Mouse (Mus musculus) liver, embryonic 14.5 days (tissue): Measurements from ENCODE around the gene Adipor1. TPM values are rescaled to one million over a fixed set of nuclear protein-coding genes. Genes with fewer than 3 reads are reported as not detected.
A peak's percentile ranks its signal among the peaks of the same experiment; 100 is the strongest.

ENCODE experiments used
- ATAC-seq: fragments of 200-750 bp; cut with Nextera tagmentation; 2 replicates; pipeline ENCODE4 v1.8.0; 2017; ENCODE audit warnings: moderate number of reproducible peaks, mild to moderate bottlenecking, moderate library complexity; ENCODE audit not compliant: insufficient read depth
- DNase-seq, 3 experiments: peaks; one replicate each; pipeline ENCODE4 v3.0.0-alpha.2; 2012 to 2013; ENCODE audit warnings: low read depth in 3 of 3, low spot score in 3 of 3
- H3K27ac ChIP-seq: fragments of 300-500 bp; sonication (generic); 2 replicates; pipeline ENCODE4 v1.5.1; 2014; ENCODE audit warnings: moderate library complexity, mild to moderate bottlenecking, control low read depth, inconsistent platforms
- H3K27me3 ChIP-seq: fragments of 300-500 bp; sonication (generic); 2 replicates; pipeline ENCODE4 v1.6.1; 2014; ENCODE audit warnings: mild to moderate bottlenecking, low read length, moderate library complexity; ENCODE audit not compliant: control insufficient read depth, insufficient read depth
- H3K36me3 ChIP-seq: fragments of 300-500 bp; sonication (generic); replicated peaks from 2 replicates; pipeline ENCODE4 v1.6.1; 2014; ENCODE audit warnings: low read depth; ENCODE audit not compliant: control insufficient read depth, insufficient read depth
- H3K4me1 ChIP-seq, 2 experiments: fragments of 200-500 bp in 1 of 2; fragments of 300-500 bp in 1 of 2; sonication (generic) in 1 of 2; replicated peaks; 2 replicates each; pipeline ENCODE4 v1.6.1; 2012 to 2014; ENCODE audit warnings: antibody characterized with exemption in 1 of 2, inconsistent platforms in 1 of 2, low read length in 1 of 2; ENCODE audit not compliant: control insufficient read depth in 2 of 2, insufficient read depth in 2 of 2
- H3K4me2 ChIP-seq: fragments of 300-500 bp; sonication (generic); 2 replicates; pipeline ENCODE4 v1.6.1; 2014; ENCODE audit warnings: low read depth, mild to moderate bottlenecking, control low read depth, moderate library complexity
- H3K4me3 ChIP-seq, 2 experiments: fragments of 200-500 bp in 1 of 2; fragments of 300-500 bp in 1 of 2; sonication (generic) in 1 of 2; 2 replicates each; pipeline ENCODE4 v1.5.1; 2012 to 2014; ENCODE audit warnings: low read depth in 2 of 2, low read length in 2 of 2, mild to moderate bottlenecking in 2 of 2, control low read depth in 1 of 2, inconsistent platforms in 1 of 2, moderate library complexity in 1 of 2; ENCODE audit not compliant: insufficient read depth in 1 of 2
- H3K9ac ChIP-seq: fragments of 300-500 bp; sonication (generic); replicated peaks from 2 replicates; pipeline ENCODE4 v1.6.1; 2014; ENCODE audit warnings: mild to moderate bottlenecking, control low read depth, moderate library complexity
- H3K9me3 ChIP-seq: fragments of 300-500 bp; sonication (generic); 2 replicates; pipeline ENCODE4 v1.6.1; 2016; ENCODE audit warnings: low read length, mixed read lengths; ENCODE audit not compliant: control insufficient read depth
- CTCF ChIP-seq: IDR thresholded peaks from 2 replicates; pipeline ENCODE4 v1.5.1; 2016; ENCODE audit warnings: antibody characterized with exemption, low read depth, control low read depth
- EP300 ChIP-seq: IDR thresholded peaks from 2 replicates; pipeline ENCODE4 v1.6.1; 2016; ENCODE audit warnings: antibody characterized with exemption, low read depth
- WGBS: fragments of 180-500 bp; shearing (Covaris S2); extraction: QIAGEN DNeasy Blood & Tissue Kit; methylation state at CpG from one replicate; pipeline ENCODE4 v1.1.7; 2014; ENCODE audit not compliant: insufficient replicate concordance; 5-methylcytosine and 5-hydroxymethylcytosine counted together
- polyA plus RNA-seq, 2 experiments: library from polyadenylated mRNA; depleted of rRNA in 1 of 2; stranded (reverse) in 1 of 2; unstranded in 1 of 2; fragments of >200 nt; fragmentation: Nextera tagmentation in 1 of 2; extraction: Ambion mirVana in 1 of 2; gene quantifications; 2 replicates each; pipeline versions ENCODE4 v1.2.1 to v1.2.3; 2012 to 2014

Adipor1 gene
- polyA plus RNA-seq, 2 experiments, result 59.6 to 126 TPM

- Histone ChIP-seq H3K27me3 (no peaks in the 10 kb centered on the region; the same call in 1 of the 2 replicates), H3K4me1 (peaks cover 3 to 8% of the 10 kb centered on the region in 2 experiments; a peak in 3 of 4 replicates), H3K9me3 (no peaks in the 10 kb centered on the region), H3K9ac (peak overlapping the region; percentile 27; the same call in 1 of the 2 replicates), H3K4me3 (peak overlapping the region; percentile 16 to 35), H3K27ac (no peak overlapping the region), H3K4me2 (peak overlapping the region; percentile 55), H3K36me3 (no peaks in the 10 kb centered on the region)
- TF ChIP-seq CTCF (no peak), EP300 (no peak)
- no peak for DNase-seq
- WGBS, result 3% methylated on average over 19 of the region's 19 CpGs
- ATAC-seq, result no peak
Observed at GRCm38 (mm10) chr1:134381795-134382625, 33.2 kb upstream of the Adipor1 start.

GRCm38 (mm10) chr1:134384581-134384980, 30.6 kb upstream of the Adipor1 start:
- WGBS, result 68% methylated on average over 4 of the region's 4 CpGs
- Histone ChIP-seq H3K27ac (no peak overlapping the region), H3K27me3 (no peaks in the 10 kb centered on the region; the same call in 1 of the 2 replicates), H3K9ac (no peak overlapping the region), H3K4me1 (peaks cover 3 to 8% of the 10 kb centered on the region in 2 experiments; a peak in 3 of 4 replicates), H3K36me3 (no peaks in the 10 kb centered on the region), H3K4me2 (no peak overlapping the region), H3K9me3 (no peaks in the 10 kb centered on the region), H3K4me3 (no peak overlapping the region)
- DNase-seq (no peak), ATAC-seq (no peak)
- no peak for TF ChIP-seq EP300
- TF ChIP-seq CTCF, result no peak

GRCm38 (mm10) chr1:134385176-134385575, 30.0 kb upstream of the Adipor1 start:
- Histone ChIP-seq H3K9ac (no peak overlapping the region), H3K4me2 (no peak overlapping the region), H3K27ac (no peak overlapping the region), H3K27me3 (no peaks in the 10 kb centered on the region; the same call in 1 of the 2 replicates), H3K36me3 (no peaks in the 10 kb centered on the region), H3K4me3 (no peak overlapping the region), H3K9me3 (no peaks in the 10 kb centered on the region), H3K4me1 (peaks cover 3 to 8% of the 10 kb centered on the region in 2 experiments; a peak in 3 of 4 replicates)
- no peak for ATAC-seq
- DNase-seq, result no peak
- no peak for TF ChIP-seq CTCF
- no peak for TF ChIP-seq EP300

- H3K27ac ChIP-seq, result no peak within 1 kb of the TSS
- H3K27me3 ChIP-seq, result no peaks in the 10 kb centered on the region; the same call in 1 of the 2 replicates
- ATAC-seq (no peak), DNase-seq (no peak)
- no peak within 1 kb of the TSS for H3K9ac ChIP-seq
- peaks cover 3 to 8% of the 10 kb centered on the region in 2 experiments; a peak in 3 of 4 replicates for H3K4me1 ChIP-seq
- no peak within 1 kb of the TSS for H3K4me3 ChIP-seq
- no peak within 1 kb of the TSS for H3K4me2 ChIP-seq
- no peaks in the 10 kb centered on the region for H3K36me3 ChIP-seq
- H3K9me3 ChIP-seq, result no peaks in the 10 kb centered on the region
- TF ChIP-seq EP300 (no peak), CTCF (no peak)
- 82% methylated on average over 1 of the region's 1 CpGs for WGBS
Observed at GRCm38 (mm10) chr1:134385666-134386065, 29.5 kb upstream of the Adipor1 start, which contains the start of gene 4933406M09Rik. Gene 4933406M09Rik (plus strand): TSS chr1:134385940.

- Histone ChIP-seq H3K9me3 (no peaks in the 10 kb centered on the region), H3K4me1 (no peaks in the 10 kb centered on the region), H3K4me2 (no peak overlapping the region), H3K9ac (no peak overlapping the region), H3K27ac (no peak overlapping the region), H3K4me3 (no peak overlapping the region), H3K36me3 (no peaks in the 10 kb centered on the region), H3K27me3 (no peaks in the 10 kb centered on the region)
- ATAC-seq (no peak), DNase-seq (no peak)
- no peak for TF ChIP-seq EP300
- no peak for TF ChIP-seq CTCF
- WGBS, result 80% methylated on average over 5 of the region's 5 CpGs
Observed at GRCm38 (mm10) chr1:134393827-134394226, 21.4 kb upstream of the Adipor1 start.
